Mouse (Mus musculus): ENCODE measurements around the gene Trmt112. TPM values are rescaled to one million over a fixed set of nuclear protein-coding genes. Genes with fewer than 3 reads are reported as not detected.

The Trmt112 gene
- polyA plus RNA-seq, 1 experiment, result 344 TPM

DNA sequence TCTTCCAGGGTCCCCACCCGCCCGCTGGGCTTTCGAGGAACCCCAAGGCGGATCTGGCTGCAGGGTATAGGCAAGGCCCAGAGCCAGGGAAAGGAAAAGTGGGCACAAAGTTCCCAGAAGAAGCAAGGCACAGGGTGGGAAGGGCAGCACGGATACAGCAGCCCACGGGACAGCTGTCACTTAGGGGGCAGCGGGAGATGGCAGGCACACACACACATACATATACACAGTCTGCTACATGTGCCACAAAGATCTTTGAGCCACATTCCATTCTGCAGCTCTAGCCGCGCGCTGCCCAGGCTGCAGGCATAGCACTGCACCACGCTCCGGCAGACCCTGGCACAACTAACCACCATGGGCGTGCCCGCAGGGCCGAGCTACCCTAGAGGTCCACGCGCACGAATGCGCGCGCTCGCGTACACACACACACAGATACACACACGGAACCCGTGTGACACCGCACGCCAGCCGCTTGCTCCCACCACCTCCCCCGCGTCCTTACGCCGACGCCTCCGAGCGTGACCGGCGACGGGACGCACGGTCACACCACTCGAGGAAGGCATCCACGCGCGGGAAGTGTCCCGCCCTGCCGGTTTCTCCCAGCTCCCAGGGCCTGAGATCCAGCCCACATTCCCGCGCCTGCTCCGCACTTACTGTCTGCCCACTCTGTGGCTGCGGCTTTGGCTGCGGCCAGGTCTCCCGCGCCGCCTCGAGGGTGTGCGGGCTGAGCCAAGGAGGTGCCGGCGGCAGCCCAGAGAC, 24.1 kb downstream of the Trmt112 start:
- no peak for TF ChIP-seq GATA1 (IDR thresholded peaks at IDR 0.05; ENCODE audit: low read length)

DNA sequence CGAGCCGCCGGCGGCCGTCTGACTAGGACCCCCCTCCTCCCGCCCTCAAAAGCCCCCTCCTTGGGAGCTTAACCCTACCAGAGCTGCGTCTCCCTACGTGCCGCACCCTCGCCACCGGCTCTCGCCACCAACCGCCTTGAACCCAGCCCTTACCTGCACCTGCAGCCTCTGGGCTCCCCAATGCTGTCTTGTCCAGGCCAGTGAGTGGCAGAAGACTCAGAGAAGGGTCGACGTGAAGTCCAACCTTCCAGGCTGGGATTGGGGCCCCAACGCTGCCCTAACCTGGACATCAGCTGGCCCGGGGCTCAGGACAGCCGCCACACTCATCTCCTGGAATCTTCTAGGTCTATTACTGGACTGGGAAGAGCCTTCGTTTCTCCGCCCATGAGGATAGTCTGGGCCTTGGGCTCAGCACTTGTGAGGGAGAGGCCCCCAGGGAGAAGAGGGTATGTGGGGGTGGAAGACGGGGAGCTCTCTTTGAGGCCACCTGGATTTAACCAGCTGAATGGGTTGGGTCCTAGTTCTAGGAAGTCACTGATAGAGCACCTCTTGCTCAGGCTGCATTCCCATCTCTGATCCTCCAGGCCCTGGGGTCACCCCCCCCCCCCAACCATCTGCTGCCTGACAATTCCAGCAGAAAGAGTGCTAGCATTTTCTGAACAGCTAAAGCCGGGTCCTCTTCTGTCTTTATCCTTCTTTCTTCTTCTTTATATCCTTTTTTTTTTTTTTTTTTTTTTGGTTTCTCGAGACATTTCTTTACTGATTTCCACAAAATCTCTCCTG, 24.9 kb downstream of the Trmt112 start, which contains the start of gene Kcnk4:
Kcnk4 (minus strand) TSS at position 321 of the 783 bp plus-strand sequence.
- TF ChIP-seq GATA1 (IDR thresholded peaks at IDR 0.05; ENCODE audit: low read length), result no peak

DNA sequence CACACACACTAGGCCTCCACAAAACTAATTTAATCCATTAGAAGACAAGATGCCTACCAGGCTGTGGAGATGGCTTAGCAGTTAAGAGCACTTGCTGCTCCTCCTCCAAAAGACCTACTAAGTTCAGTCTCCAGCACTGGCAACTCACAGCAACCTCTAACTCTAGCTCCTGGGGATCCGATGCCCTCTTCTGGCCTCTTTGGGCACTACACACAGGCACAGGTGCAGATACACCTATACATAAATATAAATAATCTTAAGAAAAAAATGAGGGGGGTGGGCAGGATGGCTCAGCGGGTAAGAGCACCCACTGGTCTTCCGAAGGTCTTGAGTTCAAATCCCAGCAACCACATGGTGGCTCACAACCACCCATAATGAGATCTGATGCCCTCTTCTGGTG, 26.8 kb downstream of the Trmt112 start:
- TF ChIP-seq GATA1 (IDR thresholded peaks at IDR 0.05; ENCODE audit: low read length), result no peak

DNA sequence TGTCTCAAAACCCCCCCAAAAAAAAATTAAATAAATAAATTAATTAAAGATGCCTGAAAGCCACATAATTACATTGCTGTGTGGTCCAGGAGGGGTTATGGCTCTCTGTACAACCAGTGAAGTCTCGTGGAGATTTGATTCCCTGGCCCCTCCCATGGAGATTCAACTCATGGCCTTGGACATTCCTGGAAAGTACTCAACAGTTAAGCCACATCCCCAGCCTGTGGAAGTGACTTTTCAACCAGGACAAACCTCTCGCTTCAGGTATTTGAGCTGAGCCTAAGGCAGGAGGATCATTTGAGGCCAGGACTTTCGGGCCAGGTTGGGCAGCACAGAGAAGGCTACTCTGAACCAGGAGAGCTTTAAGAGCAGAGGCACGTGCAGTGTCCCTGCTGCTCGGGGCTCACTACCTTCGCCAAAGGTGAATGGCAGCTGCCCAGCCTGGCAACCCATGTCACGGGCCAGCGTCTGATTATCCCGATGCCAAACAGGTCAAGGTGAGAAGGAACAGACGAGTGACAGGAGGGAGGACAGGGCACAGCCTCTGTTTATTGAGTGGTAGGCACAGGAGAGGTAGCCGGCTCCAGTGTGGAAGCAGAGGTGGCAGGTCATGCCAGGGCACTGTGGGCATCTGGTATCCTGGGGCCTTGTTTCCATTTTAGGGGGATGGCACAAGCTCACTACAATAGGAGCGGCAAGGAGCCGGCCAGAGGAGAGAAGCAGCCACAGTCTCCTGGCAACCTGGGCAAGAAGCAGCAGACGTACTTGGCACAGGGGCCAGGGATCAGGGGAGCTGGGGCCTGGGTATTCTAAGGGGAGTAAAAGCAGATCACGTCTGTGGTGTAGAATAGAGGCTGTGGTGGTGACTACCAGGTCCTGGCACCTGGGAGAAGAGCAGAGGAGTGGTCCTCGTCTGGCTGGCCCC, 28.3 kb downstream of the Trmt112 start:
- TF ChIP-seq GATA1 (IDR thresholded peaks at IDR 0.05; ENCODE audit: low read length), result no peak

DNA sequence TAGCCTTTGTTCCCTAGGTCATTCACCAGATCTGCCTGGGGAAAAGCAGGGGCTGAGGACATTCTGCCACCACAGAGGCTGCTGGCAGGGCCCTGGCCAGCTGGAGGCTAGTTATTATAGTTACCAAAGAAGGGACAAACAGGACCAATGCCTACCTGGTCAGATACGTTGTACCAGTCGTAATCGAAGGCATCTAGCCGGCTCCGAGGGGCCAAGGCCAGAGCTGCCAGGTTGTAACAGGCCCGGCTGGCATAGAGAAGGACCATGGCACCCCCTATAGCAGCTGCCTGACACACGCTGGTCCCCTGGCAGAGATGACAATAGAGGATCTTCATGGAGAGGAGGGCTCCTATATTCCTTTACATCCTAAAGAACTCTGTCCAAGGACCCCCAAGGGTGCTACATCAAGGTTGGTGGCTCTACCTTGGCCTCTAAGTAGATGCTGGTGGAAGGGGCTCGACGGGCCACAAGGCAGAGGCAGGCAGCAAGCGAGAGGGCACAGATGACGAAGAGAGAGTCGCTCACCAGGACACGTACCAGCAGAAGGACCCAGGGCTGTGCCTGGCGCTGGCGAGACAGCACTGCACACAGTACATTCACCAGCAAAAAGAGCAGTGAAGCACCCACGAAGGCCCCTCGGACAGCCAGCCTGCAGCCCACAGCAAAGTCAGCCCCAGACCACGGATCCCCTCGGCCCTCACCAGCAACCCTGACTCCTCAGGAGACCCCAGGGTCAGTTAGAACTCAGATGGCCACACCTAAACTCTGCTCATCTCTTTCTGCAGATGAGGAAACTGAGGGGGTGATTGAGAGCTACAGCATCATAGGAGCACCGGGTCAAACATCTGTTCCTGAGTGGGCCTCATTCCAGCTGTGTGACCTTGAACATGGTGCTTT, 29.9 kb downstream of the Trmt112 start:
- TF ChIP-seq GATA1 (IDR thresholded peaks at IDR 0.05; ENCODE audit: low read length), result no peak

DNA sequence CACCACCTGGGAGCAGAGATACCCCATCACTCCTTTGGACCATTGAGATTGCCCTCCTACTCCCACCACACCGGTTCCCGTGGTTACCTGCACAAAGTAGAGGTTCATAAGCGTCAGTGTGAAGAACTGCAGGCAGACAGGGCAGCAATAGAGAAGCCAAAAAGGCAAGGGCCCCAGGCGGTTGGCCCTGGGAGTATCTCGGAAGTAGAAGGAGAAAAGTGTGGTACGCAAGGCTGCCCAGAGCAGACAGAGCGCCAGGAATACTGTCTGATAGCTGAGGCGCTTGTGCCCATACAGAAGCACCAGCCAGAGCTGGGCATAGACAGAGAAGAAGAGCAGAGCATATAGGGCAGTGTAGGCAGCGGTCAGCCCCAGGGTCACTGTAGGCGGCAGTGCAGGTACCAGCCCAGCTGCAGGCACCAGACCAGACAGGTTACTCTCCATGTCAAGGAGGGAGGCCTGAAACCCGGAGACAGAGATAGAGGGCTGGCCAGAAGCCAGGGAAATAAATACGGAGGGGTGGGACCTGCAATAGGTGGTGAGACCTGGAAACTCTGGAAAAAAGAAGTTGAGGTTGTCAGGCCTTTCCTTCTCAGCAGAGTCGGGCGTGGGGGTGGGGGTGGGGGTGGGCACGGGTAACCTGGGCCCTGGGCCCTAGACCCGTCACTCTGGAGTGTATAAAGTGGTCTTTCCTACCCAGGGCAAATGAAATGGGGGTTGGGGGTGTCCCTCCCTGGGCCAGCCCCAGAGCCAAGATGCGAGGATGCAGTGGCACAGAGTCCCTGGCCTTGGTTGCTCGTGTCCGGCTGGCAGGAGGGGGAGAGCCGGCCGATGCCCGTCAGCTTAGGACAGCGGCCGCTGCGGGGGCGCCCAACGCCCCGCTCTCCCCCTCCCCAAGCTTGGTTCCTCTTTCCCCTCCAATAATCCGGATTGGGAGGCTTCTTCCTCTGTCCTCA, 31.2 kb downstream of the Trmt112 start:
- TF ChIP-seq GATA1 (IDR thresholded peaks at IDR 0.05; ENCODE audit: low read length), result no peak

DNA sequence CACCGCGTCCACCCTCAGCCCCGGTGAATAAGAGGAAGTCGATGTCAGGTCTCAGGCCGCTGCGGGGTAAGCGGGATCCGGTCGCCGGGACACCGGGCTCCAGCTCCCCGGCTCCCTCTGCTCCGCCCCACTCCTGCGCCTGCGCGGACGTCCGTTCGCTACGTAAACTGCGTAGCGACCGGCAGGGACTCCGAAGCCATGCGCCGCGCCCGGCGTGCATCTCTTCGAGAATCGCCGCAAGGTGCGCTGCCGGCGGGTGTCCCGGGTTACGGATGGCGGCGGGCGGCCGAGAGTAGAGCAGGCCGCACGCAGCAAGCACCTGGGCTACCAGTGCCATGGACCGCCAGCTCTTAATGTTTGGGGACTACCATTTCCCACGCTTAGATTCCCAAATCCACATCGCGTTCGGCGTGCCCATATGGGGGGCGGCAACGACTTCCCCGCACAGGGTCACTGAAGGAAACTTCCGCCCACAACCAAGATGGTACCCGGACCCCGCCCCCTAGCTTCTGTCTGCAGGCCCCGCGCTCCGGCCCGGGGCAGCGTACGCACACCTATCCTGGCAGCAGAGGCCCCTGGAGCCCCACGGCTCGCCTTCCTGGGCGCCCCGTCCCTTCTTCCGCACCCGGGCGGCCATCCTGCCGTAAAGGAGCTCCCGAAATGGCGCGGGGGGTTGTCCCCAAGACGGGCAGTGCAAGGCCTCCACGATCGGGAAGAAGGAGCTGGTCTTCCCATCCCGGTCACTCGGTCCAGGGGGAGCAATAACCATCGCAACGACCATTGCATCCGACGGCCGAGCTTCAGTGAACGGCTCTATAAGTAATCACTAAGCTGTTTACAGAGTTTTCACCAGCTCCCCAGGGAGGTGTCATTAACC, 32.1 kb downstream of the Trmt112 start, which contains the start of gene Bad:
Bad (plus strand) TSS at position 490 of the 877 bp plus-strand sequence.
- TF ChIP-seq GATA1 (IDR thresholded peaks at IDR 0.05; ENCODE audit: low read length), result no peak

DNA sequence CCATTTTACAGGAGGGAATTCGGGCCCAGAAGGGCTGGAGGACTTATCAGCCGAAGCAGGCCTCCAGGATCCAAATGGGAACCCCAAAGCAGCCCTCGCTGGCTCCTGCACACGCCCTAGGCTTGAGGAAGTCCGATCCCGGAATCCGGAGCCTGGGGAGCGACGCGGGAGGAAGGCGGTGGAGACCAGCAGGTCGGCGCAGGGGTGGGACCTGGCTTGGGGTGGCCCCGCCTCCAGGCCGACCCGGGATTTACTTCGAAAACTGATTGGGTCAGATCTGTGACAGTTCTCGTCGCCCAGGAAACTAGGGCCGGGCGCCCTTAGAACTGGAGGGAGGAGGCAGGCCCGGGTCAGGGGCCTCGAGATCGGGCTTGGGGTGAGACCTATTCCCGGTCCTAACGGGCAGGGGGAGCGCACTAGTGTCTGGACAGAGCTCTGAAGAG, 32.8 kb downstream of the Trmt112 start, which contains the start of gene Gpr137:
Gpr137 (minus strand) TSS at position 232 of the 443 bp plus-strand sequence.
- no peak for TF ChIP-seq GATA1 (IDR thresholded peaks at IDR 0.05; ENCODE audit: low read length)

DNA sequence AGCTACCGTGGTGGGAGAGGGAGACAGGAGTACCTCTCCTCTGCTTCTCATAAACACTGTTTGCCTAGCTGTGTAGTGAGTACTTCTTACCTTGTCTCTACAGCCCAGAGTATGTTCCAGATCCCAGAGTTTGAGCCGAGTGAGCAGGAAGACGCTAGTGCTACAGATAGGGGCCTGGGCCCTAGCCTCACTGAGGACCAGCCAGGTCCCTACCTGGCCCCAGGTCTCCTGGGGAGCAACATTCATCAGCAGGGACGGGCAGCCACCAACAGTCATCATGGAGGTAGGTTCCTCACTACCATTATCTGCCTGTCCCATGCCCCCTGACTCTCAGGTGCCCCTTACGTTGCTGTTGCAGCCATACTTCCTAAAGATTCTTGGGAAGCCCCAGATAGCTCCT, 33.3 kb downstream of the Trmt112 start:
- TF ChIP-seq GATA1 (IDR thresholded peaks at IDR 0.05; ENCODE audit: low read length), result no peak

DNA sequence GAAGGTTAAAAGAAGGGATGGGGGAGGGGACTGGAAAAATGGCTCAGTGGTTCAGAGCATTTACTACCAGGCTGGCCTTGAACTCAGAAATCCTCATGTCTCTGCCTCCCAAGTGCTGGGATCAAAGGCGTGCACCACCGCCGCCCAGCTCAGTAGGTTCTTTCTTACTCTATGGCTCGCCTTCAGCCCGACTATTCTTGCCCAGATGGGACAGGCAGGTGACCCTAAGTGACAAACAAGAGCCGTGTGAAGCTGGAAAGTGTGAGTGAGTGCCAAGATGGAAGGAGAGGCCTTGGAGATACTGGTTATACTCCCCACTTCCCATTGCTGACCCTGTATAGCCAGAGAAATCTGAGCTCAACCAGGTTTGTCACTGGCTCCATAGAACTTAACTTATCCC, 34.2 kb downstream of the Trmt112 start:
- no peak for TF ChIP-seq GATA1 (IDR thresholded peaks at IDR 0.05; ENCODE audit: low read length)

DNA sequence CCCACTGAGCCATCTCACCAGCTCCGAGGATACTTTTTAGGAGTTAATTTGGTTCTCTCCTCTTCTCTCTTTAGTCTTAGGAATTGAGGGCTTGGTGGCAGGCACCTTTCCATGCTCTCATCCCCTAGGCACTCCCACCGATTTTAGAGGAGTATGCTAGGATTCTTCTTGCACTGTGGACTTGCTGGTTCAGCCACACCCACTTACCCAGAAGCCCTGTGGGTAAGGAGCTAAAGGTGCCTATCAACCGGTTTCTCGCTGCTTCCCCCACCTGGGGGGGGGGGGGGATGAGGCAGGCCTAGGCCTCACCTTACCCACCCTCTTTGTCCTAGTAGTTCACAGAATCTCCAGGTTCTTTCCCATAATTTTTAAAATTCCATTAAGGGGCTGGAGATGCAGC, 38.2 kb downstream of the Trmt112 start:
- TF ChIP-seq GATA1 (IDR thresholded peaks at IDR 0.05; ENCODE audit: low read length), result no peak

DNA sequence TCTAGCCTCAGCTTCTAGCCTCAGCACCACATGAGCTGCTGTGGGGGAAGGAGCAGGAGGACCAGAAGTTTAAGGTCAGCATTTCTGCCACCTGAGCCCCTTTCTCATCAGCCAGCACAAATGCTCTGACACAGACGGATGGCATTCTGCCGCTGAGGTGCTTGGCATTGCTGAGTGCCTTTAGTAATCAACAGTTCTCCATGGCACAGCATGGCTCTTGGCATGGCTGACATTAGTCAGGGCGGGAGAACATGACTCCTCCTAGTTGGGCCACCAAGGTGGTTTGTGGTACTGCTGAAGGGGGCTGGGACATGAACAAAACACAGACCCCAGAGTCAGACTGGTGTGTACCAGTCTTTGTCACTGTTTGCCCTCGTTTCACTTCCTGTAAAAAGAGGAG, 38.7 kb downstream of the Trmt112 start:
- no peak for TF ChIP-seq GATA1 (IDR thresholded peaks at IDR 0.05; ENCODE audit: low read length)
